Mouse (Mus musculus): ENCODE data around the gene Btrc. TPM values are rescaled to one million over a fixed set of nuclear protein-coding genes. Genes with fewer than 3 reads are reported as not detected.

Btrc gene
- polyA plus RNA-seq, 1 experiment: 55.6 TPM

- Histone ChIP-seq H3K4me3 (ENCODE audit: control insufficient read depth, low read depth, low read length) (no peak overlapping the region), H3K4me1 (ENCODE audit: control insufficient read depth, insufficient read depth, low read length) (no peaks in the 10 kb centered on the region; the same call in 1 of the 2 replicates), H3K27me3 (ENCODE audit: control insufficient read depth, insufficient read depth, low read length) (no peaks in the 10 kb centered on the region), H3K36me3 (ENCODE audit: control insufficient read depth, insufficient read depth, low read length) (0 out of 2 replicates have a peak, but pooled peaks cover 2% of the 10 kb centered on the region), H3K27ac (ENCODE audit: control insufficient read depth, insufficient read depth, low read depth, low read length) (no peak overlapping the region)
- TF ChIP-seq CTCF (IDR thresholded peaks at IDR 0.05; ENCODE audit: control insufficient read depth, insufficient read depth, insufficient replicate concordance, low read depth, low read length): no peak
- TF ChIP-seq POLR2A (IDR thresholded peaks at IDR 0.05; ENCODE audit: control insufficient read depth, low read depth, low read length): no peak
These were observed 210.9 kb downstream of the Btrc start for GRCm38 (mm10) chr19:45574339-45574898.

- TF ChIP-seq CTCF (IDR thresholded peaks at IDR 0.05; ENCODE audit: control insufficient read depth, insufficient read depth, insufficient replicate concordance, low read depth, low read length): no peak
- TF ChIP-seq POLR2A (IDR thresholded peaks at IDR 0.05; ENCODE audit: control insufficient read depth, low read depth, low read length): no peak
- Histone ChIP-seq H3K27ac (ENCODE audit: control insufficient read depth, insufficient read depth, low read depth, low read length) (no peak overlapping the region), H3K4me3 (ENCODE audit: control insufficient read depth, low read depth, low read length) (no peak overlapping the region), H3K36me3 (ENCODE audit: control insufficient read depth, insufficient read depth, low read length) (0 out of 2 replicates have a peak, but pooled peaks cover 2% of the 10 kb centered on the region), H3K27me3 (ENCODE audit: control insufficient read depth, insufficient read depth, low read length) (no peaks in the 10 kb centered on the region), H3K4me1 (ENCODE audit: control insufficient read depth, insufficient read depth, low read length) (no peaks in the 10 kb centered on the region; the same call in 1 of the 2 replicates)
These were observed 211.6 kb downstream of the Btrc start for GRCm38 (mm10) chr19:45574941-45575631.

- TF ChIP-seq POLR2A (IDR thresholded peaks at IDR 0.05; ENCODE audit: control insufficient read depth, low read depth, low read length) (no peak), CTCF (IDR thresholded peaks at IDR 0.05; ENCODE audit: control insufficient read depth, insufficient read depth, insufficient replicate concordance, low read depth, low read length) (no peak)
- Histone ChIP-seq H3K4me3 (ENCODE audit: control insufficient read depth, low read depth, low read length) (no peak overlapping the region), H3K4me1 (ENCODE audit: control insufficient read depth, insufficient read depth, low read length) (no peaks in the 10 kb centered on the region; the same call in 1 of the 2 replicates), H3K36me3 (ENCODE audit: control insufficient read depth, insufficient read depth, low read length) (0 out of 2 replicates have a peak, but pooled peaks cover 2% of the 10 kb centered on the region), H3K27me3 (ENCODE audit: control insufficient read depth, insufficient read depth, low read length) (no peaks in the 10 kb centered on the region), H3K27ac (ENCODE audit: control insufficient read depth, insufficient read depth, low read depth, low read length) (no peak overlapping the region)
These were observed 212.1 kb downstream of the Btrc start for GRCm38 (mm10) chr19:45575632-45576001.

GRCm38 (mm10) chr19:45577141-45577750 is 213.7 kb downstream of the Btrc start:
- Histone ChIP-seq H3K27me3 (ENCODE audit: control insufficient read depth, insufficient read depth, low read length) (no peaks in the 10 kb centered on the region), H3K36me3 (ENCODE audit: control insufficient read depth, insufficient read depth, low read length) (0 out of 2 replicates have a peak, but pooled peaks cover 2% of the 10 kb centered on the region), H3K4me3 (ENCODE audit: control insufficient read depth, low read depth, low read length) (no peak overlapping the region), H3K4me1 (ENCODE audit: control insufficient read depth, insufficient read depth, low read length) (no peaks in the 10 kb centered on the region; the same call in 1 of the 2 replicates), H3K27ac (ENCODE audit: control insufficient read depth, insufficient read depth, low read depth, low read length) (0 out of 2 replicates have a peak overlapping the region, but pooled peaks have one; percentile 14)
- TF ChIP-seq CTCF (IDR thresholded peaks at IDR 0.05; ENCODE audit: control insufficient read depth, insufficient read depth, insufficient replicate concordance, low read depth, low read length) (no peak), POLR2A (IDR thresholded peaks at IDR 0.05; ENCODE audit: control insufficient read depth, low read depth, low read length) (no peak)

- no peak for TF ChIP-seq POLR2A (IDR thresholded peaks at IDR 0.05; ENCODE audit: control insufficient read depth, low read depth, low read length)
- no peak for TF ChIP-seq CTCF (IDR thresholded peaks at IDR 0.05; ENCODE audit: control insufficient read depth, insufficient read depth, insufficient replicate concordance, low read depth, low read length)
- Histone ChIP-seq H3K4me1 (ENCODE audit: control insufficient read depth, insufficient read depth, low read length) (no peaks in the 10 kb centered on the region; the same call in 1 of the 2 replicates), H3K27me3 (ENCODE audit: control insufficient read depth, insufficient read depth, low read length) (no peaks in the 10 kb centered on the region), H3K4me3 (ENCODE audit: control insufficient read depth, low read depth, low read length) (no peak overlapping the region), H3K27ac (ENCODE audit: control insufficient read depth, insufficient read depth, low read depth, low read length) (no peak overlapping the region), H3K36me3 (ENCODE audit: control insufficient read depth, insufficient read depth, low read length) (no peaks in the 10 kb centered on the region; the same call in 1 of the 2 replicates)
These were observed 215.4 kb downstream of the Btrc start for GRCm38 (mm10) chr19:45578976-45579375.

GRCm38 (mm10) chr19:45579416-45579815 is 215.9 kb downstream of the Btrc start:
- no peaks in the 10 kb centered on the region; the same call in 1 of the 2 replicates for H3K36me3 ChIP-seq (ENCODE audit: control insufficient read depth, insufficient read depth, low read length)
- no peaks in the 10 kb centered on the region; the same call in 1 of the 2 replicates for H3K4me1 ChIP-seq (ENCODE audit: control insufficient read depth, insufficient read depth, low read length)
- H3K4me3 ChIP-seq (ENCODE audit: control insufficient read depth, low read depth, low read length): no peak overlapping the region
- no peaks in the 10 kb centered on the region for H3K27me3 ChIP-seq (ENCODE audit: control insufficient read depth, insufficient read depth, low read length)
- H3K27ac ChIP-seq (ENCODE audit: control insufficient read depth, insufficient read depth, low read depth, low read length): no peak overlapping the region
- TF ChIP-seq CTCF (IDR thresholded peaks at IDR 0.05; ENCODE audit: control insufficient read depth, insufficient read depth, insufficient replicate concordance, low read depth, low read length) (no peak), POLR2A (IDR thresholded peaks at IDR 0.05; ENCODE audit: control insufficient read depth, low read depth, low read length) (no peak)

Other genes starting within 250 kb of the Btrc start
- gene Tlx1, start 213.1 kb upstream of the Btrc start, polyA plus RNA-seq (2012; rRNA removed): 0.06 and 0.10 TPM in 2 replicates
- not detected in 2 replicates for gene Lbx1, start 127.9 kb upstream of the Btrc start, polyA plus RNA-seq (2012; rRNA removed)
- 61.0 and 70.6 TPM in 2 replicates for gene Poll, start 196.8 kb downstream of the Btrc start, polyA plus RNA-seq (2012; rRNA removed)
- gene Gm17018, start 196.9 kb downstream of the Btrc start, polyA plus RNA-seq (2012; rRNA removed): 21.2 and 25.0 TPM in 2 replicates